Mouse (Mus musculus) cerebellum, adult 9-10 months (tissue): ENCODE data around the gene Tle6.
"Not testable (repeated sequence)": the region's sequence is repeated elsewhere in the genome, so short reads cannot be mapped to it uniquely, and the experiment has no call there.

Experiments used
- DNase-seq: peaks from one replicate; pipeline ENCODE4 v3.0.0; 2022

Gene Tle6

GRCm38 (mm10) chr10:81600738-81601203 lies at the start of gene Tle6:
Gene Tle6, minus strand, starts transcription at chr10:81601073.
- DNase-seq, result peak; percentile 96

GRCm38 (mm10) chr10:81648803-81649775 lies 48.2 kb upstream of the Tle6 start, which contains the start of gene Gm10778:
Gene Gm10778, plus strand, starts transcription at chr10:81649059.
- peak; percentile 93 for DNase-seq

- DNase-seq, result peak; percentile 53
These were observed 45.2 kb upstream of the Tle6 start for GRCm38 (mm10) chr10:81646015-81646555.

- DNase-seq, result peak; percentile 37
These were observed 44.5 kb upstream of the Tle6 start for GRCm38 (mm10) chr10:81645391-81645790.

- DNase-seq, result peak; percentile 60
These were observed 43.8 kb upstream of the Tle6 start for GRCm38 (mm10) chr10:81644716-81645115.

GRCm38 (mm10) chr10:81644162-81644561 lies 43.3 kb upstream of the Tle6 start:
- DNase-seq, result no peak

GRCm38 (mm10) chr10:81643449-81644055 lies 42.7 kb upstream of the Tle6 start:
- peak; percentile 96 for DNase-seq

GRCm38 (mm10) chr10:81642648-81643448 lies 42.0 kb upstream of the Tle6 start:
- DNase-seq, result no peak

- peak; percentile 80 for DNase-seq
These were observed 41.2 kb upstream of the Tle6 start for GRCm38 (mm10) chr10:81641978-81642647.

- no peak for DNase-seq
These were observed 40.7 kb upstream of the Tle6 start for GRCm38 (mm10) chr10:81641566-81641965.

GRCm38 (mm10) chr10:81640825-81641224 lies 40.0 kb upstream of the Tle6 start:
- DNase-seq, result not testable (repeated sequence)

- DNase-seq, result no peak
These were observed 37.2 kb upstream of the Tle6 start for GRCm38 (mm10) chr10:81638101-81638500.

GRCm38 (mm10) chr10:81636338-81636737 lies 35.5 kb upstream of the Tle6 start:
- DNase-seq, result no peak

- peak; percentile 82 for DNase-seq
These were observed 32.6 kb upstream of the Tle6 start for GRCm38 (mm10) chr10:81633253-81634099.

- no peak for DNase-seq
These were observed 27.5 kb upstream of the Tle6 start, which contains the start of gene Ankrd24 for GRCm38 (mm10) chr10:81628390-81628789. Gene Ankrd24, plus strand, starts transcription at chr10:81628540.

GRCm38 (mm10) chr10:81627836-81628220 lies 27.0 kb upstream of the Tle6 start:
- peak; percentile 76 for DNase-seq

- peak; percentile 96 for DNase-seq
These were observed 26.3 kb upstream of the Tle6 start, which contains the start of gene Sirt6 for GRCm38 (mm10) chr10:81626994-81627835. Gene Sirt6, minus strand, starts transcription at chr10:81627797.

GRCm38 (mm10) chr10:81626101-81626993 lies 25.5 kb upstream of the Tle6 start:
- peak; percentile 63 for DNase-seq

GRCm38 (mm10) chr10:81623441-81623840 lies 22.6 kb upstream of the Tle6 start:
- DNase-seq, result no peak
